Mouse (Mus musculus): ENCODE measurements around the gene Tmem217. TPM values are rescaled to one million over a fixed set of nuclear protein-coding genes. Genes with fewer than 3 reads are reported as not detected.

Gene Tmem217
- total and polyA plus RNA-seq, 3 experiments, result 2.5 to 4.5 TPM; not detected in 1

DNA sequence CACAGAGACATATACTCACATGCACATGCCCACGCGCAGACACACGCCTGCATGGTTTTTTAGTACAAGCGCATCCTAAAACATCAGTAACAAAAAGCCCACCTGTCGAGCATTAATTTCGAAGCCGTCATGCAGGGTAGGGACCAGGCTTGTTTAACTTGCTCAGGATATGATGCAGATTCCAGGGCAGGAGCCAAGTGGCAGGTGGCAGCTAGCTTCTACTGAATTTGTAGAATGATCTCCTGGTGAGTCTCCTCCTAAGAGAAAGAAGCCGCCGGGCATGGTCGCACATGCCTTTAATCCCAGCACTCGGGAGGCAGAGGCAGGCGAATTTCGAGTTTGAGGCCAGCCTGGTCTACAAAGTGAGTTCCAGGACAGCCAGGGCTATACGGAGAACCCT, 46.9 kb upstream of the Tmem217 start:
- Histone ChIP-seq H3K27me3 (ENCODE audit: control insufficient read depth in 1 of 2, insufficient read depth in 2 of 2, low read length in 2 of 2) (no peaks in the 10 kb centered on the region), H3K9ac (ENCODE audit: control insufficient read depth, low read depth, low read length, poor library complexity, severe bottlenecking) (no peak overlapping the region), H3K4me1 (ENCODE audit: control insufficient read depth in 1 of 2, insufficient read depth in 2 of 2, low read length in 2 of 2) (no peaks in the 10 kb centered on the region), H3K9me3 (replicated peaks; ENCODE audit: insufficient read depth, low read length) (no peaks in the 10 kb centered on the region), H3K36me3 (ENCODE audit: control insufficient read depth in 1 of 2, insufficient read depth in 2 of 2, low read length in 2 of 2) (peaks cover 0 to 2% of the 10 kb centered on the region in 2 experiments; a peak in 2 of 4 replicates), H3K4me3 (ENCODE audit: control insufficient read depth in 1 of 2, insufficient read depth in 1 of 2, low read depth in 2 of 2, low read length in 2 of 2) (no peak overlapping the region), H3K79me2 (ENCODE audit: control insufficient read depth, insufficient read depth, low read length, poor library complexity) (no peaks in the 10 kb centered on the region), H3K27ac (ENCODE audit: control insufficient read depth, low read depth, low read length) (no peak overlapping the region)
- DNase-seq (ENCODE audit: low read depth, low spot score), result no peak
- no peak for TF ChIP-seq MAFK (IDR thresholded peaks at IDR 0.05; ENCODE audit: borderline replicate concordance, low read depth, low read length)
- TF ChIP-seq KAT2A (conservative IDR thresholded peaks at IDR 0.05; ENCODE audit: low read depth, low read length), result no peak
- no peak for TF ChIP-seq TCF12 (IDR thresholded peaks at IDR 0.05; ENCODE audit: low read depth, low read length)

DNA sequence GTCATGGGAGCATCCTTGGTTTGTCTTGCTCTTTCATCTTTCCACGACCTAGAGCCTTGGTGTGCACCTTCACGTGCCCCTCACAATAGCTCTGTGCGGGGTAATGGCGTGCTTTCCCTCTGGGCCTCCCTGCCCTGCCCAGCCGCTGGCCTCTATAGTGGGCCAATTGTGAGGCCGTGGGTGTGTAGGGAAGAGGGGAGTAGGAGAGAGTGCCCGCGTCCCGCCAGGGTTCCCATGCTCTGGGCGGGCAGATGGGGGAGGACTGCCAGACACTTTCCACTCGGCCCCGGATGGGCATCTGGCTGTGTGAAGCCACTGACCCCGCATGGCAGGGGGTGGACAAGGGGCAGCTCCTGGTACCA, 44.6 kb upstream of the Tmem217 start:
- Histone ChIP-seq H3K4me3 (ENCODE audit: control insufficient read depth in 1 of 2, insufficient read depth in 1 of 2, low read depth in 2 of 2, low read length in 2 of 2) (no peak overlapping the region), H3K79me2 (ENCODE audit: control insufficient read depth, insufficient read depth, low read length, poor library complexity) (no peaks in the 10 kb centered on the region), H3K27ac (ENCODE audit: control insufficient read depth, low read depth, low read length) (no peak overlapping the region), H3K36me3 (ENCODE audit: control insufficient read depth in 1 of 2, insufficient read depth in 2 of 2, low read length in 2 of 2) (peaks cover 0 to 2% of the 10 kb centered on the region in 2 experiments; a peak in 2 of 4 replicates), H3K9ac (ENCODE audit: control insufficient read depth, low read depth, low read length, poor library complexity, severe bottlenecking) (no peak overlapping the region), H3K9me3 (replicated peaks; ENCODE audit: insufficient read depth, low read length) (no peaks in the 10 kb centered on the region), H3K27me3 (ENCODE audit: control insufficient read depth in 1 of 2, insufficient read depth in 2 of 2, low read length in 2 of 2) (no peaks in the 10 kb centered on the region), H3K4me1 (ENCODE audit: control insufficient read depth in 1 of 2, insufficient read depth in 2 of 2, low read length in 2 of 2) (no peaks in the 10 kb centered on the region)
- no peak for DNase-seq (ENCODE audit: low read depth, low spot score)
- TF ChIP-seq SIN3A (IDR thresholded peaks at IDR 0.05; ENCODE audit: low read length) (no peak), SMC3 (IDR thresholded peaks at IDR 0.05; ENCODE audit: low read depth, low read length) (no peak)

DNA sequence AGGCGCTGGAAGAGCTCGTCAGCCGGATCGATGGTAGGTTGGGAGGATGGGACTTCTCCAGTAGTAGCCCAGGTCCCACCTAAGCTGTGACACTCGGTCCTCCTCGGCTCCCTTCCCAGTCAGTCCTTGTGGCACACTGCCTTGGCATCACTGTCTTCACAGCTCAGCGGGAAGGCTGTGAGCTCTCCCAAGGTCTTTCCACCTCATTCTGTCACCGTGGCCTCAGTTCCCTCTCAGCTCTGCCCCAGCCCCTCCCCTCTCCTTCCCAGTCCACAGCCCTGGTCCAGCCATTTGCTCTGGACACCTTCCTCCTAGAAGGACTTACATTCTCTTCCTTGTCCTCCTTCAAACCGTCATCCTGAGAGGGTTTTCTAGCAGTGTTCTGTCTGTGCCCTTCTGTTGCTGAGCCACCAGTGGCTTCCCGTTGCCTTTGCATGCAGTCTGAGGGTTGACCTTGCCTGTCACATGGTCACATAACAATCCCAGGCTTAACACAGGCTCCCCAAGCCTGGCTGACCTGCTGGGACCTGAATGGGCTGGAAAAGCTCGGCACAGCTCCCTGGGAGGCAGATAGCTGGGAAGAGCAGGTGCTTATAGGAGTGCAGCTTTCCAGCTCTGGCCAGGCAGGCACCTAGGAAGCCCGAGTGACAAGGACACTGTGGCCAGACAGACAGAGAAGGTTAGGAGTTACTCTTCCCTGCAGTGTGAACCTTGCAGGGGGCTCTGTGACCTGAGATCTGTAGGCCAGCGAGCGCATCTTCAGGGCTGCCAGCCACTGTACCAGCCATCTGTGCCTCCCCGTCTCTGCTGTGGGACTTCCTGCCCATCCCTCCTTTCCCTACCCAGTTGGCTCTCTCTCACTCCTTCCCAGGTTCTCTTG, 43.9 kb upstream of the Tmem217 start:
- no peak for TF ChIP-seq ELF1 (IDR thresholded peaks at IDR 0.05; ENCODE audit: low read depth, low read length)
- no peak for TF ChIP-seq ZMIZ1 (IDR thresholded peaks at IDR 0.05; ENCODE audit: low read depth, low read length)
- TF ChIP-seq GABPA (IDR thresholded peaks at IDR 0.05; ENCODE audit: low read depth, low read length), result no peak
- no peak for TF ChIP-seq MAX (IDR thresholded peaks at IDR 0.05; ENCODE audit: low read length)
- Histone ChIP-seq H3K79me2 (ENCODE audit: control insufficient read depth, insufficient read depth, low read length, poor library complexity) (no peaks in the 10 kb centered on the region), H3K27me3 (ENCODE audit: control insufficient read depth in 1 of 2, insufficient read depth in 2 of 2, low read length in 2 of 2) (no peaks in the 10 kb centered on the region), H3K36me3 (ENCODE audit: control insufficient read depth in 1 of 2, insufficient read depth in 2 of 2, low read length in 2 of 2) (peaks cover 0 to 2% of the 10 kb centered on the region in 2 experiments; a peak in 2 of 4 replicates), H3K9me3 (replicated peaks; ENCODE audit: insufficient read depth, low read length) (no peaks in the 10 kb centered on the region), H3K9ac (ENCODE audit: control insufficient read depth, low read depth, low read length, poor library complexity, severe bottlenecking) (no peak overlapping the region), H3K4me1 (ENCODE audit: control insufficient read depth in 1 of 2, insufficient read depth in 2 of 2, low read length in 2 of 2) (no peaks in the 10 kb centered on the region), H3K27ac (ENCODE audit: control insufficient read depth, low read depth, low read length) (no peak overlapping the region), H3K4me3 (ENCODE audit: control insufficient read depth in 1 of 2, insufficient read depth in 1 of 2, low read depth in 2 of 2, low read length in 2 of 2) (no peak overlapping the region)
- no peak for DNase-seq (ENCODE audit: low read depth, low spot score)
